Mouse (Mus musculus): ENCODE results near the gene St6gal1.
"Not testable (repeated sequence)": the region's sequence is repeated elsewhere in the genome, so short reads cannot be mapped to it uniquely, and the experiment has no call there.

Gene St6gal1

GRCm38 (mm10) chr16:23224671-23225068 is at the start of gene St6gal1:
TSS of gene St6gal1 (plus strand) at chr16:23224740.
- peak; percentile 80 for DNase-seq

GRCm38 (mm10) chr16:23174855-23175254 is 49.7 kb upstream of the St6gal1 start:
- DNase-seq = no peak

- no peak for DNase-seq
Observed at GRCm38 (mm10) chr16:23175956-23176355, 48.6 kb upstream of the St6gal1 start.

- no peak for DNase-seq
Observed at GRCm38 (mm10) chr16:23177856-23178255, 46.7 kb upstream of the St6gal1 start.

- DNase-seq = no peak
Observed at GRCm38 (mm10) chr16:23178796-23179195, 45.7 kb upstream of the St6gal1 start.

- not testable (repeated sequence) for DNase-seq
Observed at GRCm38 (mm10) chr16:23179436-23179835, 45.1 kb upstream of the St6gal1 start.

GRCm38 (mm10) chr16:23181054-23181453 is 43.5 kb upstream of the St6gal1 start:
- DNase-seq = no peak

GRCm38 (mm10) chr16:23181487-23181886 is 43.1 kb upstream of the St6gal1 start:
- DNase-seq = no peak

- DNase-seq = no peak
Observed at GRCm38 (mm10) chr16:23181942-23182597, 42.5 kb upstream of the St6gal1 start.

GRCm38 (mm10) chr16:23185824-23186223 is 38.7 kb upstream of the St6gal1 start:
- DNase-seq = no peak

GRCm38 (mm10) chr16:23186418-23186817 is 38.1 kb upstream of the St6gal1 start:
- DNase-seq = no peak

- DNase-seq = no peak
Observed at GRCm38 (mm10) chr16:23187983-23188382, 36.6 kb upstream of the St6gal1 start.

- DNase-seq = no peak
Observed at GRCm38 (mm10) chr16:23189612-23190011, 34.9 kb upstream of the St6gal1 start.

GRCm38 (mm10) chr16:23191560-23192242 is 32.8 kb upstream of the St6gal1 start:
- DNase-seq = no peak

- no peak for DNase-seq
Observed at GRCm38 (mm10) chr16:23195618-23196017, 28.9 kb upstream of the St6gal1 start.

GRCm38 (mm10) chr16:23196296-23196695 is 28.2 kb upstream of the St6gal1 start:
- DNase-seq = no peak

GRCm38 (mm10) chr16:23196791-23197190 is 27.7 kb upstream of the St6gal1 start:
- no peak for DNase-seq

GRCm38 (mm10) chr16:23201498-23201897 is 23.0 kb upstream of the St6gal1 start:
- no peak for DNase-seq

GRCm38 (mm10) chr16:23214314-23214713 is 10.2 kb upstream of the St6gal1 start:
- DNase-seq = no peak

- DNase-seq = peak; percentile 49
Observed at GRCm38 (mm10) chr16:23215241-23215900, 9.2 kb upstream of the St6gal1 start.

- no peak for DNase-seq
Observed at GRCm38 (mm10) chr16:23216366-23216765, 8.2 kb upstream of the St6gal1 start.

GRCm38 (mm10) chr16:23218313-23218712 is 6.2 kb upstream of the St6gal1 start:
- no peak for DNase-seq

GRCm38 (mm10) chr16:23223166-23223870 is 1.2 kb upstream of the St6gal1 start:
- DNase-seq = no peak
